Mouse (Mus musculus): ENCODE measurements around the gene Kcng4.
A peak's percentile ranks its signal among the peaks of the same experiment; 100 is the strongest.

Gene Kcng4

DNA sequence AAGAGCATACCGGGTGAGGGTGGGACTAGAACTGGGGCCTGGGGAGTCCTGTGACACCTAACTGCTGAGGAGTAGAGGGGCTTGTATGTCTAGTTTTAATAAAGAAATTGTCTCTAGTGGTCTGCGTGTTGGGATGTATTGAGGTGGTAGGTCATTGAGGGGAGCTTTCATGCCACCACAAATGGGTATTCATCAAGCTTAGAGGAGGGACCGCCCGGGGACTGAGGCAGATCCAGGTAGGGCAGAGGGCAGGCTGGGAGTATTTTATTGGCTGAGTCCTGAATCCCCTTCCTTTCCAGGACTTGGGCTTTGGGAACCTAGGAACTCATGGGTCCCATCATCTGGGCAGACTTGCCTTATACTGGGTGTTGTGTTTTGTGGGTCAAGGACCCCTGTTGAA, 18.7 kb downstream of the Kcng4 start:
- no peak for DNase-seq (ENCODE audit: extremely low read depth, low read depth, low spot score)

- DNase-seq (ENCODE audit: extremely low read depth, low read depth, low spot score) = no peak
Observed at GRCm38 (mm10) chr8:119616358-119616757, 19.1 kb downstream of the Kcng4 start.

DNA sequence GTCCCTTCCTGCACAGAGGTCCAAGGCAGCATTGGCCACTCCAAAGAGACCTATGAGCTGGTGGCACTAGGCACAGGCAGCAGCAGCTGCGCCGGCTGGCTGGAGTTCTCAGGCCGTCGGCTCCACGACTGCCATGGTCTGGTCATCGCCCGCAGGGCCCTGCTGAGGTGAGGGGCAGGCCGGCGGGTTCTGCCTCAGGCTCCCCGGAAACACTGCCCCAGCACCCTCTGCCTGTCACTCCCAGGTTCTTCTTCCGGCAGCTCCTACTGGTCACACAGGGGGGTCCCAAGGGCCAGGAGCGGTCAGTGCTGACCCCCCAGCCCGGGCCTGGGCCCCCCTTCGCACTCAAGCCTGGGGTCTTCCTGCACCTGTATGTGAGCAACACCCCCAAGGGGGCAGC, 20.4 kb downstream of the Kcng4 start:
- DNase-seq (ENCODE audit: extremely low read depth, low read depth, low spot score) = no peak

DNA sequence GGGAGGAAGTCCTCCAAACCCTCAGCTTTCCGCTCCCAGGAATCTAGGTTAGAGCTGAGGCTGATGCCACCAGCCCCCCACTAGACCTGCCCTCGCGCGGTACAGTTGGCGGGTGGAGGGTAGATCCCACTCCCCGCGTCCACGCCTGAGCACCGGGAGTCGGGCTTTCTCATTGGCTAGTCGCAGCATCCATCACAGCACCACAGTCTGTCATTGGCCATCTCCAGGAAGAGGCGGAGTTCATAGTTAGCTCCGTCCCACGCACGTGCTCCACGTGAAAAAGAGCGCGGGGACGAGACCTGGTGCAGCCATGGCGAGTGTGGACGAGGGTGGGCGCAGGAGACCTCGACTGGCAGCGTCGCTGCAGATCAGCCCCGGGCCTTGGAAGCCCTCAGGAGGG, 23.0 kb downstream of the Kcng4 start, which contains the start of gene Adad2:
Gene Adad2, plus strand, starts transcription at position 277 of the 400 bp plus-strand sequence.
- no peak for DNase-seq (ENCODE audit: extremely low read depth, low read depth, low spot score)

GRCm38 (mm10) chr8:119606224-119606623, 29.3 kb downstream of the Kcng4 start:
- no peak for DNase-seq (ENCODE audit: extremely low read depth, low read depth, low spot score)

GRCm38 (mm10) chr8:119604996-119605395, 30.5 kb downstream of the Kcng4 start, which contains the start of gene Taf1c:
Taf1c (minus strand) TSS chr8:119605222.
- peak; percentile 37 for DNase-seq (ENCODE audit: extremely low read depth, low read depth, low spot score)

DNA sequence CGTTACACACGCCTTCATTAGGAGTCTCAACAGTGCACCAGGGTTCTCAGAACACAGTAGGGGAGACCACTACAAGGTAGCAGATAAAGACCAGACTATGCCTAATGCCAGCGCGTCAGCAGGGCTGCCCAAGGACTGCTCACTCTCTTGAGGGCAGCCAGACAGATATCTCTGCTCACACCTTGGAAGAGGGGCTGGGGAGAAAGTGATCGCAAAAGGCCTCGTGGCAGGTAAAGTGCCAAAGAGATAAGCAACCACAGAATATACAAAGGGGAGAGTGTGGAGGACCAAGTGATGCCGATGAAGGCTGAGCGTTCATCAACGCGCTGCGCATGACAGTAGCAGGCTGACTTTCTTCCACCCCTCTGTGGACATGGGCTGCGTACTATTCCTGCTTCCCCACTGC, 31.1 kb downstream of the Kcng4 start:
- DNase-seq (ENCODE audit: extremely low read depth, low read depth, low spot score) = no peak

DNA sequence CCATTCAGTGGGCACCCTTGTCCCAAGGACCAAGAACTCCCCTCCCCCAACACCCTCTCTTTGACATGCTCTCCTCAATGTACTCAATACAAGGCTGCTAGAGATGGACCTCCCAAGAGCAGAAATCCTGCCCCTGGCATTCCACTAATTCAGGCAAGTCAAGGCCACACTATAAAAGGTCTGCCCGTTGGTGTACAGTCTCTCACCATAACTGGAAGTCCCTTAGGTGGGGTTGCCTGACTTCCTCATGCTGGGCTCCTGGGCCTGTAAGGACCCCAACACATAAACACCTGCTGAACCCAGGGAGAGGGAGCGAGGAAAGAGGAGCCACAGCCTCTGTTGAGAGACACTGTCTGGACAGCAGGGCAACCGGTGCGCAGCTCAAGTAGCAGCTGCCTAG, 31.7 kb downstream of the Kcng4 start:
- no peak for DNase-seq (ENCODE audit: extremely low read depth, low read depth, low spot score)

DNA sequence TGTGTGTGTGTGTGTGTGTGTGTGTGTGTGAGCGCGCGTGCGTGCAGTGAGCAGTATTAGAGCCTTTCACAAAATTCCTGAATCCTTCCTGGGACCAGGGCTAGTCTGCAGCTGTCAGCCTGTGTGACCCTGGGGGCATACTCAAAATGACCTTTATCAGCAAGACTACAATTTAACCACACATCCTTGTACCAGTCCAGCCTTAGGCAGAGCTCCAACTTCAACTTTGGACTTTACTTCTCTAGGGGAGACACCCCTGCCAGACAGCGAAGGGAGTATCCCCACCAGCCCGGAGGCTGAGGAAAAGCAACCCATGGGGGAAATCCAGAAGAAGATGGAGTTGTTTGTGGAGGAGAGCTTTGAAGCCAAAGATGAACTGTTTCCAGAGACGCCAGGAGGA, 44.0 kb downstream of the Kcng4 start:
- no peak for DNase-seq (ENCODE audit: extremely low read depth, low read depth, low spot score)

GRCm38 (mm10) chr8:119590348-119590747, 45.1 kb downstream of the Kcng4 start:
- DNase-seq (ENCODE audit: extremely low read depth, low read depth, low spot score) = no peak

GRCm38 (mm10) chr8:119588844-119589243, 46.6 kb downstream of the Kcng4 start:
- no peak for DNase-seq (ENCODE audit: extremely low read depth, low read depth, low spot score)

- no peak for DNase-seq (ENCODE audit: extremely low read depth, low read depth, low spot score)
Observed at GRCm38 (mm10) chr8:119588321-119588720, 47.2 kb downstream of the Kcng4 start.

GRCm38 (mm10) chr8:119585901-119586300, 49.6 kb downstream of the Kcng4 start:
- no peak for DNase-seq (ENCODE audit: extremely low read depth, low read depth, low spot score)

DNA sequence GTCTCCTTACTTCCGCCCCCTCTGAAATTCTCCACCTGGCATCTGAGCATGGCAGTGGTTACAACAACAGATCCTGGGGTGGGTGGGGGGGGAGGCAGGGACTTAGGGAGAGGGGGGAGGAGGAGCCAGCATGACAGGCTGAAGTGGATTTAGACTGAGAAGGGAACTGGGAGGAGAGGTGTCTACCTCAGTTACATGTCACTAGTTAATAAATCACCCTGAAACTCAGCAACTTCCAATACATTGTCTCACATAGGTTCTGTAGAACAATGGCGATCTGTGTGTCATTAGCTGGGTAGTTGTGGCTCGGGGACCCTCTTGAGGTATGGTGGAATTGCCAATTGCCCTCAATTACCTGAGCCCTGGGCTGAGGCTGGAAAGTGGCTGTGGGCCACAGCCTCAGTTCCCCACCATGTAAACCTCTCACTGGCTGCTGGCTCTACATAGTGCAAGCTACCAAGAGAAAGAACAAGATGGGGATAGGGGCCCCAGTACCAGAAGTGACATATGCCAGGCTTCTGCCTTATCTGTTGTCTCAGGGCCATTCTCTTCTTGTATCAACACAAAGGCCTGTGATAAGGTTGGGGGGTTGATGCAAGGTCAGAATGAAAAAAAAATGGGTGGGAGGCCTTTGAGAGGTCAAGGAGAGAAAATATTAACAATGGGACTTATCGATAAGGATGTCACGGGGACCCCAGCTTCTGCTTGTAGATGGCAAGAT, 54.9 kb downstream of the Kcng4 start:
- DNase-seq (ENCODE audit: extremely low read depth, low read depth, low spot score) = no peak

GRCm38 (mm10) chr8:119579096-119579495, 56.4 kb downstream of the Kcng4 start:
- DNase-seq (ENCODE audit: extremely low read depth, low read depth, low spot score) = no peak

DNA sequence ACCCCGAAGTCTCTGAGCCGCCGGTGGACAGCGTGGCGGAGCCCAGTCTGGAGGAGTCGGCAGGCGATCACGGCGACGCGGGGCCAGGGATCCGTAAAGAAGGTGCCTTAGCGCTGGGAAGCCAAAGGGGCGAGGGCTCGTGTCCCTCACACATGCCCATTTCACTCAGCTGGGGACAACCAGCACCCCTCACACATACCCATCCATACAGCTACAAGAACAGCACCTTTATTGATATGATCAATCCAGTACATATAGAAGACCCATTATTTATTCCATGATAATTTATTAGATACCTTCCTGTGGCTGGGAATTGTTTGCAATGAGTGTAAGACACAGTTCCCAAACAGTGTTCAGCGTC, 60.1 kb downstream of the Kcng4 start:
- DNase-seq (ENCODE audit: extremely low read depth, low read depth, low spot score) = no peak

- no peak for DNase-seq (ENCODE audit: extremely low read depth, low read depth, low spot score)
Observed at GRCm38 (mm10) chr8:119574437-119575365, 60.8 kb downstream of the Kcng4 start, which contains the start of the genes Hsdl1 and Dnaaf1. Hsdl1 (minus strand) TSS chr8:119575183. Dnaaf1 (plus strand) TSS chr8:119575235.
